Mouse (Mus musculus) forebrain, embryonic 11.5 days (tissue): ENCODE results near the gene Mospd3. TPM values are rescaled to one million over a fixed set of nuclear protein-coding genes. Genes with fewer than 3 reads are reported as not detected.

Experiments
- ATAC-seq: fragments of 200-750 bp; cut with Nextera tagmentation; replicated peaks from 2 replicates; pipeline ENCODE4 v1.8.0; 2017; ENCODE audit warnings: moderate TSS enrichment; ENCODE audit not compliant: low FRiP score
- DNase-seq: peaks from one replicate; pipeline ENCODE4 v3.0.0-alpha.2; 2017; ENCODE audit warnings: low spot score
- H3K27ac ChIP-seq: fragments of 300-500 bp; sonication (generic); 2 replicates; pipeline ENCODE4 v1.5.1; 2014; ENCODE audit warnings: low read depth, low read length
- H3K27me3 ChIP-seq: fragments of 300-500 bp; sonication (generic); 2 replicates; pipeline ENCODE4 v1.6.1; 2014; ENCODE audit warnings: mild to moderate bottlenecking, low read length, mixed read lengths; ENCODE audit not compliant: control insufficient read depth, insufficient read depth
- H3K36me3 ChIP-seq: fragments of 300-500 bp; sonication (generic); 2 replicates; pipeline ENCODE4 v1.6.1; 2014; ENCODE audit warnings: mild to moderate bottlenecking, low read length, moderate library complexity, mixed read lengths; ENCODE audit not compliant: control insufficient read depth, insufficient read depth
- H3K4me1 ChIP-seq: fragments of 300-500 bp; sonication (generic); replicated peaks from 2 replicates; pipeline ENCODE4 v1.6.1; 2014; ENCODE audit warnings: low read length, mixed read lengths; ENCODE audit not compliant: control insufficient read depth, insufficient read depth
- H3K4me2 ChIP-seq: fragments of 300-500 bp; sonication (generic); 2 replicates; pipeline ENCODE4 v1.6.1; 2014; ENCODE audit warnings: low read depth, mild to moderate bottlenecking, low read length, moderate library complexity, mixed read lengths; ENCODE audit not compliant: severe bottlenecking
- H3K4me3 ChIP-seq: fragments of 300-500 bp; sonication (generic); 2 replicates; pipeline ENCODE4 v1.5.1; 2014; ENCODE audit warnings: low read depth, low read length
- H3K9ac ChIP-seq: fragments of 300-500 bp; sonication (generic); 2 replicates; pipeline ENCODE4 v1.6.1; 2014; ENCODE audit warnings: low read length
- H3K9me3 ChIP-seq: fragments of 300-500 bp; sonication (generic); 2 replicates; pipeline ENCODE4 v1.6.1; 2016; ENCODE audit warnings: low read length, mixed read lengths; ENCODE audit not compliant: control insufficient read depth
- WGBS: fragments of 180-500 bp; shearing (Covaris S2); extraction: QIAGEN DNeasy Blood & Tissue Kit; methylation state at CpG from one replicate; pipeline ENCODE4 v1.1.7; 2014; 5-methylcytosine and 5-hydroxymethylcytosine counted together
- polyA plus RNA-seq: library from polyadenylated mRNA; unstranded; fragments of >200 nt; fragmentation: Nextera tagmentation; extraction: Ambion mirVana; gene quantifications from 2 replicates; pipeline ENCODE4 v1.2.1, GENCODE M21; 2014

The Mospd3 gene
- polyA plus RNA-seq, 1 experiment from 2014 or later, result 20.3 TPM

DNA sequence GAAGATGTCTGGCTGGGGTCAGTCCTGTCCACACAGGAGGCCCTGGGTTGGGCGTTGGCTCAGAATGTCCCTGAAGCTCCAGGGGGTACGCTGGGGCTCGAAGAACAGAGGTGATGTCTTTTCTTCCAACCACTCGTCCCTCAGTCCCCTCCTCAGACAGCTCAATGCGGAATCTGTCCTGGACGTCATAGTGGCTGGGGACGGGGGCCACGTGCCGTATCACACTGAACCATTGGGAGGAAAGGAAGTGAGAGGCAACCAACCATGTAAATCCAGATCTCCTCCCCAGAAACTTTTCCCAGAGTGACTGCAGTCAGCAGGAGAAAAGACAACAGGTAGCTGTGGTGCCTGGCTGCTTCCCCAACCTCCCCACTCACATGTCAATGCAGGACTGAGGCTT is 1.3 kb downstream of the Mospd3 start:
- Histone ChIP-seq H3K4me1 (no peaks in the 10 kb centered on the region; the same call in 1 of the 2 replicates), H3K36me3 (no peaks in the 10 kb centered on the region)

DNA sequence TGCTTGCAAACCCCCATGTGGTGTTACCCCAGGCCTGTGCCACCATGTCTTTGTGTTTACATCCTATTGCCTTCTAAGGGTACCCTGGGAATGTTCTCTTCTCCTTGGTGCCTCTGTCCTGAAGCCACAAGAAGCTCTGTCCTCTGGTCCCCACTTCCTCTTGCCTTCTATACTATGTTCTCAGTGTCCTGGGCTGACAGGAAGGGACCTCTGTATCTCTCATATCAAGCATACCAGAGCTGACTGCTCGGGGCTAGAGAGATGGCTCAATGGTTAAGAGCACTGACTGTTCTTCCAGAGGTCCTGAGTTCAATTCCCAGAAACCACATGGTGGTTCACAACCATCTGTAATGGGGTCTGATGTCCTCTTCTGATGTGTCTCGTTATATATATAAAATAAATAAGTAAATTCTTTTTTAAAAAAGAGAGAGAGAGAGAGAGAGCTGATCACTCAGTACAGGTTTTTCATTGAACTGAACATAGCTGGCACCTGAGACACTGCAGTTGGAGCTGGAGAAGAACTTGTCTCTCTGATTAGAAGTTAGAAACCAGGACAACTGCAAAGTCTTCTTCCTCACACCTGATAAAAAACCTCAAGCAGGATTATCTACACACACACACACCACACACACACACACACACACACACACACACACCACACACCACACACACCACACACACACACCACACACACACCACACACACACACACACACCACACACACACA is 2.6 kb downstream of the Mospd3 start:
- DNase-seq, result no peak
- 84% methylated on average over 2 of the region's 2 CpGs for WGBS
- H3K4me1 ChIP-seq, result no peaks in the 10 kb centered on the region; the same call in 1 of the 2 replicates
- H3K9me3 ChIP-seq, result no peaks in the 10 kb centered on the region
- ATAC-seq, result no peak
- H3K27me3 ChIP-seq, result no peaks in the 10 kb centered on the region
- no peak overlapping the region for H3K9ac ChIP-seq
- H3K4me2 ChIP-seq, result no peak overlapping the region
- H3K36me3 ChIP-seq, result no peaks in the 10 kb centered on the region
- no peak overlapping the region for H3K27ac ChIP-seq
- no peak overlapping the region for H3K4me3 ChIP-seq

More for the DNA sequence above, 1.3 kb downstream of the Mospd3 start:
- peak overlapping the region; percentile 58 for H3K4me3 ChIP-seq
- DNase-seq (no peak), ATAC-seq (no peak)
- no peak overlapping the region for H3K27ac ChIP-seq
- peak overlapping the region; percentile 76 for H3K9ac ChIP-seq
- no peaks in the 10 kb centered on the region for H3K27me3 ChIP-seq
- H3K9me3 ChIP-seq, result no peaks in the 10 kb centered on the region
- 72% methylated on average over 9 of the region's 9 CpGs for WGBS
- peak overlapping the region; percentile 87 for H3K4me2 ChIP-seq

GRCm38 (mm10) chr5:137597625-137598024 is 3.2 kb downstream of the Mospd3 start:
- Histone ChIP-seq H3K9me3 (no peaks in the 10 kb centered on the region), H3K27ac (no peak overlapping the region), H3K36me3 (no peaks in the 10 kb centered on the region), H3K4me1 (no peaks in the 10 kb centered on the region; the same call in 1 of the 2 replicates), H3K4me3 (no peak overlapping the region), H3K27me3 (no peaks in the 10 kb centered on the region), H3K4me2 (no peak overlapping the region), H3K9ac (no peak overlapping the region)
- WGBS, result 88% methylated on average over 6 of the region's 6 CpGs
- ATAC-seq (no peak), DNase-seq (no peak)

- no peak for DNase-seq
- WGBS, result 30% methylated on average over 27 of the region's 30 CpGs
Measured at GRCm38 (mm10) chr5:137596601-137597261, 4.1 kb downstream of the Mospd3 start.

GRCm38 (mm10) chr5:137595921-137596320 is 4.9 kb downstream of the Mospd3 start:
- Histone ChIP-seq H3K4me3 (no peak overlapping the region), H3K36me3 (no peaks in the 10 kb centered on the region), H3K27me3 (no peaks in the 10 kb centered on the region), H3K4me1 (no peaks in the 10 kb centered on the region; the same call in 1 of the 2 replicates), H3K9ac (no peak overlapping the region), H3K9me3 (no peaks in the 10 kb centered on the region), H3K27ac (no peak overlapping the region), H3K4me2 (no peak overlapping the region)
- 78% methylated on average over 7 of the region's 7 CpGs for WGBS
- ATAC-seq (no peak), DNase-seq (no peak)

More at GRCm38 (mm10) chr5:137596601-137597261, 4.1 kb downstream of the Mospd3 start:
- no peak for ATAC-seq
- Histone ChIP-seq H3K4me3 (no peak overlapping the region; the same call in 1 of the 2 replicates), H3K27me3 (no peaks in the 10 kb centered on the region), H3K4me1 (no peaks in the 10 kb centered on the region; the same call in 1 of the 2 replicates), H3K9me3 (no peaks in the 10 kb centered on the region), H3K36me3 (no peaks in the 10 kb centered on the region), H3K4me2 (no peak overlapping the region), H3K9ac (no peak overlapping the region), H3K27ac (no peak overlapping the region)

DNA sequence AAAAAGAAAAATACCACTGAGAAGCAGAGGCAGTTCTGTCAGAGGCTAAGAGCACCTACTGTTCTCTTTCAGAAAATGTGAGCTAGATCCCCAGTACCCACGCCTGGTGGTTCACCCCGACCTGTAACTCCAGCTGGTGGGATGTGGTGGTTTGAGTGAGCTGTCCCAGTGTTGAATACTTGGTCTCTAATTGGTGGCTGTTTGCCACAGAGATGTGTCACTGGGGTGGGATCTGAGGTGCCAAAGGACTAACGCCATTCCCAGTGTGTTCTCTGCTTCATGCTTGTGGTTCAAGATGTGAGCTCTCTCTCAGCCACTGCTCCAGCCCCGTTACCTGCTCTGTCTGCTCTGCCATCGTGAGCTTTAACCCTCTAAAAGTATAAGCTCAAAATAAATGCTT is 10.4 kb downstream of the Mospd3 start:
- no peak overlapping the region for H3K9ac ChIP-seq
- H3K4me3 ChIP-seq, result no peak overlapping the region
- H3K4me1 ChIP-seq, result no peaks in the 10 kb centered on the region
- H3K36me3 ChIP-seq, result no peaks in the 10 kb centered on the region
- no peaks in the 10 kb centered on the region for H3K9me3 ChIP-seq
- DNase-seq, result no peak
- no peak for ATAC-seq
- no peaks in the 10 kb centered on the region for H3K27me3 ChIP-seq
- no peak overlapping the region for H3K27ac ChIP-seq
- 75% methylated on average over 5 of the region's 5 CpGs for WGBS
- H3K4me2 ChIP-seq, result no peak overlapping the region

DNA sequence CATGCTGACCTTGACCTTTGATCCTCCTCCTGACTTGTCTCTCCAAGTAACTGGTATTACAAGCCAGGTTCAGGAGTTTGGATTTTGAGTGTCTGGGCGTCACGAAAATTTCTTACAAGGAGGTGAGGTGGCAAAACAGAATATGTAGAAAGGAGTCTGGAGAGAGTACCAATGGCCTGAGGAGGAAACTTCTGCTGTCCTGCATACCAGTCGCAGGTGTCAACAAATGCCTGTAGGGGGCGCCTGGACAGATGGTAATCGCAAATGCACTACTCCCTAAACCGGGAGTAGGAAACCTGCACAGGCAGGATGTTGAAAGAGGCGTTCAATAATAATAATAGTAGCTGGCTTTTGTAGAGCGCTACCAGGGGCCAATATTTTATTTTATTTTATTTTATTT is 15.9 kb downstream of the Mospd3 start:
- ATAC-seq (no peak), DNase-seq (no peak)
- peaks cover 3% of the 10 kb centered on the region; the same call in 1 of the 2 replicates for H3K27me3 ChIP-seq
- H3K4me2 ChIP-seq, result no peak overlapping the region
- no peak overlapping the region for H3K27ac ChIP-seq
- H3K36me3 ChIP-seq, result no peaks in the 10 kb centered on the region
- H3K4me3 ChIP-seq, result no peak overlapping the region
- no peaks in the 10 kb centered on the region for H3K9me3 ChIP-seq
- no peak overlapping the region for H3K9ac ChIP-seq
- 33% methylated on average over 8 of the region's 8 CpGs for WGBS
- H3K4me1 ChIP-seq, result no peaks in the 10 kb centered on the region

DNA sequence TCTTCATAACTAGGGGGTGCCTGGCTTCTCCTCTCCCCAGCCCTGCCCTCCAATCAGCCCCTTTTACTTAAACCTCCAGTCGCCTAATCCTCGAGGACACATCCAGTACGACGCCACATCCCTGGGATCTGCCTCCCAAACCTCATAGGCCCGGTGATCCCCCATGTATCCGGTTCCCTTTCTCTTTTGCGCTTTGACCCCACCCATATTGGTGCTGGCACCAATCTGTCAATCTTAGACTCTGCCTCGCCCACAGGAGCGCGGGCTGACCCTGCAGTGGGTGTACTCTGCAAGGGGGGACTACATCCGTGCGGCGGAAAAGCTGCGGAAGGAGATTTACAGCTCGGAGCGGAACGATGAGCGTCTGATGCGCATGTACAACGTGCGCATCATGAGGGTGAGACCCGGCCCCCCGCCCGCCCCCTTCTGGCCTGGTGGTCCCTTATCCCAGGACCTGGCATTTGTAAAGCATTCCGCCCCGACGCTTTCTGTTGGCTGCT is 17.1 kb downstream of the Mospd3 start:
- WGBS, result 17% methylated on average over 27 of the region's 27 CpGs
- H3K4me3 ChIP-seq, result peak overlapping the region; percentile 27
- peaks cover 3% of the 10 kb centered on the region; the same call in 1 of the 2 replicates for H3K27me3 ChIP-seq
- no peak overlapping the region for H3K27ac ChIP-seq
- H3K4me2 ChIP-seq, result peak overlapping the region; percentile 59
- H3K9ac ChIP-seq, result peak overlapping the region; percentile 55
- H3K4me1 ChIP-seq, result no peaks in the 10 kb centered on the region
- no peaks in the 10 kb centered on the region for H3K9me3 ChIP-seq
- ATAC-seq, result peak; percentile 53
- peak; percentile 80 for DNase-seq
- H3K36me3 ChIP-seq, result no peaks in the 10 kb centered on the region
